Mouse (Mus musculus): ENCODE measurements at regions not wholly inside any gene's neighbourhood (a gene's known extent, or its start where the extent isn't known, plus 50 kb on each side); places are given as distances from the start of the nearest gene placed in this dataset.

- DNase-seq (ENCODE audit: low read depth, low spot score) = no peak
These were observed 1789.0 kb upstream of the Gm7489 start for GRCm38 (mm10) chr15:52095629-52096190.

- DNase-seq (ENCODE audit: low read depth, low spot score) = no peak
These were observed 1775.9 kb upstream of the Gm7489 start for GRCm38 (mm10) chr15:52108761-52109160.

DNA sequence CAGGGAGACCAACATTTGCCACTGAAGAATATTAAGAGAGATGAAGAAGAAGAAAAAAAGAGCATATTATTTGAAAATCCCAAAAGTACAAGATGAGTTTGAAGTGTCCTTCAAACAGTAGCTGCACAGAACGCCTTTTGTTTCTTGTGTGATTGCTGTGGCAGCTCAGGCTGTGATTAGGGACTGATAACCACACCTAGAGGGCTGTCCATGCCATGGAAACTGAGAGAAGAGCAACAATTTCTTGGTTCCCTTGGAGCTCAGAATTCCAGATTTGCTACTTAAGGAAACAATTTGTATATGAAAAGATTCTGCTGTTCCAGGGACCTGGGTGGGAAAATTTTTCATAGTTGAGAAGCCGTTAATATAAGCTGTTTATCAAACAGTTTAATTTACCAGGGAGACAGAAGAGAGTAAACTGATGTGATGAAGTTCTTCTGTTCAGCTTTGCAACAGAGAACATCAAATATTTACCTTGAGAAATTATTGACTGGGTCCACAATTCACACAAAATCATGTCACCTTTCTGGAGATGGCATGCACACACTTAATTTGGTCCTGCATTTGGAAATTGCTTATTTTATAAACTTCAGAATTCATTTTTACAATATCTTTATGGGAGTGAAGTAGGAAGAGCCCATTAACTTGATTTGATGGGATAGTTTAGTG, 1770.2 kb upstream of the Gm7489 start:
- DNase-seq (ENCODE audit: low read depth, low spot score) = no peak

- no peak for DNase-seq (ENCODE audit: low read depth, low spot score)
These were observed 1748.0 kb upstream of the Gm7489 start for GRCm38 (mm10) chr15:52136693-52137092.

DNA sequence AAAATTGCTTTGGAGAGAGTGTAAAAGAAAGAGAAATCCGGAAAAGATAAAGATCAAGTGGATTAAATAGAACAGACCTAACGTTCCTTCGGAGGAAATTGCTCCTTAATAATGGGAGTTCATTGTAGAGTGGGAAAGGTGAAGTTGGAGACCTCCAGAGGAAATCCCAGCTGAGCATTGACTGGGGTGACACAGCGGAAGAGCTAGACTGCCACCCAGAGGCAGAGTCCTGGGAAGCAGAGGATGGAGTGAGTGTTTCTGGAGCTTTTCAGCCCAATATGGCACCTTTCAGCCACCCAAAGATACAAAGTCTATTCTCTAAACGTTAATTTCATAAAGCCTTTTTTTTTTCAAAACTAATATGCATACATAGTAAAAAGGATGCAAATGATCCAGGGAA, 1731.3 kb upstream of the Gm7489 start:
- peak; percentile 68 for DNase-seq (ENCODE audit: low read depth, low spot score)

DNA sequence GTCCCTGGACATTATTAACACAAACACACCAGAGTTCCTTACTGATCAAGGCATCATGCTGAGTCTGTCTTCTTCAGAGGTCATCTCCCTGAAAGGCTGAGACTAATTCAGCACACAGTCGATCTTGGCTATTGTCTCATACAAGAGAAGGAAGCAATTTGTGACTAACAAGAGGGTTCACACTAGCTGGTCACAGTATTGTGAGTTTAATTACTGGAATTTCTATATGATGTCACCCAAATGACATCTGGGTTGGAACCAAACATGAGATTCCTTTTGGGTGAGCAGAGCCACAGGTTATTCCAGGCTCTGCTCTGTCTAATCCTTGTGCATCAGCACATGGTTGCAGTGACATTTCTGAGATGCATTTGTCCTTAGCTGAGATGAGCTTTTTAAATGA, 1728.9 kb upstream of the Gm7489 start:
- no peak for DNase-seq (ENCODE audit: low read depth, low spot score)

- no peak for DNase-seq (ENCODE audit: low read depth, low spot score)
These were observed 1727.9 kb upstream of the Gm7489 start for GRCm38 (mm10) chr15:52156779-52157178.

- DNase-seq (ENCODE audit: low read depth, low spot score) = peak; percentile 65
These were observed 1724.3 kb upstream of the Gm7489 start for GRCm38 (mm10) chr15:52160181-52161088.

DNA sequence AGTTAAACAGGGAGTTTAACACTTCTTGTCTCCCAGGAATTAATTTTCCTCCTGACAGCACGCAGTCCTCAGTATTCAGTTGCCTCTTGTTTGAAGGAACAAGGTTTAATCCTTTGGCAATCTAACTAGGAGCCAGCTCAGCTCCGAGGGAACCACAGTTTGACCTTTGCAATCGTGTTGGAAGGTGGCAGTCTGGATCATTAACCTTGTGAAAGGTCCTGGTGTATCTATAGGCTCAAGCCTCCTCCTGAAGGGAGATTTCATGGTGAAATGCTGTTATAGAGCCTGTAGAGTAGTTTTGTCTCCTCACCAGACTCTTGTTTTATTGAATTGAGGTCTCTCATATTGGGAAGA, 1723.6 kb upstream of the Gm7489 start:
- DNase-seq (ENCODE audit: low read depth, low spot score) = no peak

- no peak for DNase-seq (ENCODE audit: low read depth, low spot score)
These were observed 1723.0 kb upstream of the Gm7489 start for GRCm38 (mm10) chr15:52161568-52162316.

GRCm38 (mm10) chr15:52166144-52166543, 1718.6 kb upstream of the Gm7489 start:
- no peak for DNase-seq (ENCODE audit: low read depth, low spot score)

DNA sequence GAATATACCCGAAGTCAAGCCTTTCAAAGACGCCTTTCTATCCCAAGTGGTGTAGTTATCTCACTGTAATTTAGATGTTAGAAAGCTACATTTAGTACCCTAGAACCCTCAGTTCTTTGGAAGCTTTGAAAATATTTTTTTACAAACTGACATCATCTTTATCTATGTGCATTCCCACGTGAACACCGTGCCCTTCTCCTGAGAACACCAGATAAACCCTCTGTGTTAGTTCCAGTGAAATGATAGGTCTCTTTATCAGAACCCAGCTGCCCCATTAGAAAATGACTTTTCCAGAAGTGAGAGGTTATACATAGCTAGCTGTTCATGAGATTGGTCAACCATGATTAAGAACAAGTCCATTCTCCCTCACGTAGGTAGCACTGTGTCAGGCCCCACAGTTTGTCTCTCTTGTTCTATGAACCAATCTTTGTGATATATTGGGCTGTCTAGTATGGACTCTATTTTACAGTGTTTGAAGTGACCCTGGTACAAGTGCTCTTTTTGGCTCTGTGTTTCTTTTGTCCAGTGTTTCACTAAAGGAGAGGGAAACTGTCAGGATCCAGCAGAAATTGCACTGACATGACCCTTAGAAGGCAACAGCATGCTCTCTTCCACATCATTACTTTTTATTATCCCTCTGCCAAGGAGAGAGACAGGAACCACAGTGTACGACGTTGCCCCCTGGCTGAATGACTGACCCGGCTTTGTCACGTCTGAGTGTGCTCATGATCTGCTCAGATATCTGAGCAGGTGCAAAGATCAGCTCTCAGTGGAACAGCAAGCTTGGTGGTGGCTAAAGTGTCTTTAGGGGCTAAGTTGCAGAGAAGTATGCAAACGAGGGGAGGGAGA, 1717.9 kb upstream of the Gm7489 start:
- no peak for DNase-seq (ENCODE audit: low read depth, low spot score)

DNA sequence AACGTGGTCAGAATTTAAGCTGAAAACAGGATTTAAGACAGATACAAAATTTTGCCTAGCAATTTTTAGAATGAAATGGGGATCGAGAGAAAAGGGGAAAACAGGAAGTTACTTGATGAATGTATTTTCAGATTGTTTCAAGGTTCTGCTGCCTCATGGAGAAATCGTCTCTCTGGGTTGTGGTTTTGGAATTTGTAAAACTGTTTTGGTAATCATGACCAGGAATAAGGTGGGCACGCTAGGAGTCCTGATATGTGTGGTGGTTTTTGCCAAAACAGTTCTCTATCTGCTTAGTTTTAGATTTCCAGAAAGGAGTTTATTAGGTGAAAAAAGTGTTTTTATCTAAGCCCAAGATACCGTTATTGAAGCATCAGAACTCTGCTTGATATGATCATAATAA, 1716.9 kb upstream of the Gm7489 start:
- DNase-seq (ENCODE audit: low read depth, low spot score) = no peak

DNA sequence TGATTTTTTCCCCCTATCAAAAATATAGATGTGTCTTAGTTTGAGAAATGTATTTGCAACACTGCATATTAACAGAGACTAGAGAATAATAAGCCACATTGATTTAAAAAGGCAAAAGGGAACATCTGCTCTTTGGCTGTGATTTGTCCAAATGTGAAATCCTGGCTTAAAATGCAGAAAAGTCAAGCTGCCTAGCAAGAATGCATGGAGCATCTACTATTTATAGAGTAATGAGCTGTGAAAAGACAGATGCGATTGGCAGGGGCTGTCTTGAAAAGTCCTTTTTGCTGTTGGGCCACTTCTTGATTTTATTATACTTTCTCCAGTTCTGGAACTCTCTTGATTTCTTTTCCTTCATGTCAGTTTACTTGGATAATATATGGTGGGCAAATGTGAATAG, 1707.8 kb upstream of the Gm7489 start:
- DNase-seq (ENCODE audit: low read depth, low spot score) = no peak

GRCm38 (mm10) chr15:52178668-52179067, 1706.0 kb upstream of the Gm7489 start:
- DNase-seq (ENCODE audit: low read depth, low spot score) = no peak

- DNase-seq (ENCODE audit: low read depth, low spot score) = no peak
These were observed 1705.3 kb upstream of the Gm7489 start for GRCm38 (mm10) chr15:52179379-52179778.

GRCm38 (mm10) chr15:52191176-52191575, 1693.5 kb upstream of the Gm7489 start:
- no peak for DNase-seq (ENCODE audit: low read depth, low spot score)

DNA sequence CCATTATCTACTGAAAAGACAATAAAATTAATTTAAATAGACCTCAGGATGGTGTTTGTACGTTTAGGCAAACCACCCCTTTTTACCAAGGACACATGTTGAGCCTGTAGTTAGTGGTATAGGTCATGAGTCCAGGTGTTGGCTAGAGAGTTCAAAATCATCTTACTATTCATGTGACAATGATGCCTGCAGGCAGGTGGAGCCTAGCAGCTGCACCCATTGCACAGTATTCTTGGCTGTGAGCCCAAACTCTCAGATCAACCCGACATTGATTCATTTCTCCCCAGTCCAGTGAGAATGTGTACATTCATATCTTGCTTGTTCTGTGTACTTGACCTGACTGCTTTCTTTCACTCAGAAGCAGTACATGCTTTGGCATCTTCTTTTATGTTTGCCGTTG, 1677.4 kb upstream of the Gm7489 start:
- DNase-seq (ENCODE audit: low read depth, low spot score) = no peak

GRCm38 (mm10) chr15:52232442-52232841, 1652.3 kb upstream of the Gm7489 start:
- no peak for DNase-seq (ENCODE audit: low read depth, low spot score)

GRCm38 (mm10) chr15:52236220-52236619, 1648.5 kb upstream of the Gm7489 start:
- DNase-seq (ENCODE audit: low read depth, low spot score) = no peak

- DNase-seq (ENCODE audit: low read depth, low spot score) = no peak
These were observed 1641.8 kb upstream of the Gm7489 start for GRCm38 (mm10) chr15:52242890-52243289.
